Mouse (Mus musculus) heart, postnatal 25 days (tissue): ENCODE measurements at regions not wholly inside any gene's neighbourhood (a gene's known extent, or its start where the extent isn't known, plus 50 kb on each side); places are given as distances from the start of the nearest gene placed in this dataset.
A peak's percentile ranks its signal among the peaks of the same experiment; 100 is the strongest.

Source experiments
- DNase-seq: peaks from one replicate; pipeline ENCODE4 v3.0.0; 2022; ENCODE audit warnings: low spot score
- intact Hi-C: fragments of 180-260 bp; cut with DNase I; formaldehyde crosslinking; loops from one replicate; pipeline ENCODE4 v1.15.1; 2025

GRCm38 (mm10) chr4:95360336-95360967 is 196.9 kb upstream of the Fggy start:
- intact Hi-C loops: no loop called here
- DNase-seq: no peak

GRCm38 (mm10) chr4:95364376-95365082 is 192.8 kb upstream of the Fggy start:
- DNase-seq: no peak
- intact Hi-C loops: no loop called here

GRCm38 (mm10) chr4:95376386-95376785 is 180.9 kb upstream of the Fggy start:
- DNase-seq: no peak
- intact Hi-C loops: loop anchor here (5.0 kb wide), 1 partner anchor 94 kb away; no protein-coding TSS in a partner anchor

- peak; percentile 25 for DNase-seq
- intact Hi-C loops: loop anchor here (5.0 kb wide), 1 partner anchor 95 kb away; no protein-coding TSS in a partner anchor
Observed at GRCm38 (mm10) chr4:95377222-95378134, 179.8 kb upstream of the Fggy start.

- no peak for DNase-seq
- intact Hi-C loops: loop anchor here (5.0 kb wide), 1 partner anchor 96 kb away; no protein-coding TSS in a partner anchor
Observed at GRCm38 (mm10) chr4:95378645-95379044, 178.7 kb upstream of the Fggy start.

- intact Hi-C loops: no loop called here
- DNase-seq: no peak
Observed at GRCm38 (mm10) chr4:95383216-95383892, 174.0 kb upstream of the Fggy start.

- DNase-seq: no peak
- intact Hi-C loops: loop anchor here (5.0 kb wide), 2 partner anchors 82 to 333 kb away; partner anchors contain the start of gene Jun
Observed at GRCm38 (mm10) chr4:95385552-95385951, 171.8 kb upstream of the Fggy start.

GRCm38 (mm10) chr4:95386021-95386420 is 171.3 kb upstream of the Fggy start:
- intact Hi-C loops: loop anchor here (5.0 kb wide), 2 partner anchors 81 to 334 kb away; partner anchors contain the start of gene Jun
- DNase-seq: no peak

- DNase-seq: no peak
- intact Hi-C loops: loop anchor here (5.0 kb wide), 2 partner anchors 79 to 336 kb away; partner anchors contain the start of gene Jun
Observed at GRCm38 (mm10) chr4:95388556-95388955, 168.8 kb upstream of the Fggy start.

- intact Hi-C loops: loop anchor here (5.0 kb wide), 3 partner anchors 53 to 337 kb away; partner anchors contain the start of gene Jun
- peak; percentile 18 for DNase-seq
Observed at GRCm38 (mm10) chr4:95389647-95390046, 167.7 kb upstream of the Fggy start.

- intact Hi-C loops: loop anchor here (5.0 kb wide), 1 partner anchor 52 kb away; no protein-coding TSS in a partner anchor
Observed at GRCm38 (mm10) chr4:95390549-95390948, 166.8 kb upstream of the Fggy start.

GRCm38 (mm10) chr4:95395746-95396145 is 161.6 kb upstream of the Fggy start:
- DNase-seq: no peak
- intact Hi-C loops: no loop called here

More at GRCm38 (mm10) chr4:95390549-95390948, 166.8 kb upstream of the Fggy start:
- DNase-seq: no peak

GRCm38 (mm10) chr4:95398301-95398700 is 159.0 kb upstream of the Fggy start:
- intact Hi-C loops: no loop called here
- DNase-seq: no peak

GRCm38 (mm10) chr4:95402273-95402672 is 155.0 kb upstream of the Fggy start:
- DNase-seq: no peak
- intact Hi-C loops: no loop called here

- no peak for DNase-seq
- intact Hi-C loops: no loop called here
Observed at GRCm38 (mm10) chr4:95417075-95417474, 140.2 kb upstream of the Fggy start.

GRCm38 (mm10) chr4:95426563-95426962 is 130.7 kb upstream of the Fggy start:
- intact Hi-C loops: no loop called here
- no peak for DNase-seq

- DNase-seq: no peak
- intact Hi-C loops: no loop called here
Observed at GRCm38 (mm10) chr4:95434543-95434942, 122.8 kb upstream of the Fggy start.

GRCm38 (mm10) chr4:95435080-95435479 is 122.2 kb upstream of the Fggy start:
- no peak for DNase-seq
- intact Hi-C loops: no loop called here

GRCm38 (mm10) chr4:95439834-95440233 is 117.5 kb upstream of the Fggy start:
- intact Hi-C loops: loop anchor here (5.0 kb wide), 1 partner anchor 48 kb away; no protein-coding TSS in a partner anchor
- DNase-seq: no peak
